Mouse (Mus musculus): ENCODE data around the gene Arhgef1.

- no peak for TF ChIP-seq CTCF (IDR thresholded peaks at IDR 0.05; ENCODE audit: control insufficient read depth, insufficient read depth, insufficient replicate concordance, low read depth, low read length)
- peak; percentile 88 for TF ChIP-seq POLR2A (IDR thresholded peaks at IDR 0.05; ENCODE audit: control insufficient read depth, low read depth, low read length)
These were observed 33.1 kb upstream of the Arhgef1 start, which contains the start of the genes Lypd4 and Dmrtc2 for GRCm38 (mm10) chr7:24869532-24870165.

All from testis, adult 2 months (tissue).